Comparison of ENCODE assay signal across 8 mouse cellular contexts in genomic region chr10:67185491-67186081, GRCm38 (mm10).
A peak's percentile ranks its signal among the peaks of the same experiment; 100 is the strongest.
DNase-seq lines count a peak whose midpoint lies in the region; ATAC-seq and TF ChIP-seq lines count a peak whose summit lies in the region.

No protein-coding gene starts in this region.

- no peak for TF ChIP-seq CTCF in bone marrow, adult 2 months (IDR thresholded peaks at IDR 0.05; ENCODE audit: control insufficient read depth, insufficient read depth, low read length)
- peak; percentile 21; the same call in 1 of the 2 replicates for TF ChIP-seq CTCF in midbrain, postnatal 0 days (IDR thresholded peaks at IDR 0.05)

- H3K4me1 ChIP-seq in bone marrow, adult 2 months (ENCODE audit: control insufficient read depth, insufficient read depth, low read length) = peaks cover 4% of the 10 kb centered on the region
- peaks cover 11% of the 10 kb centered on the region for H3K4me1 ChIP-seq in embryonic facial prominence, embryonic 15.5 days
- H3K4me1 ChIP-seq in limb, embryonic 14.5 days (ENCODE audit: control insufficient read depth, insufficient read depth, low read length) = peaks cover 14% of the 10 kb centered on the region
- peaks cover 4% of the 10 kb centered on the region; the same call in 1 of the 2 replicates for H3K4me1 ChIP-seq in midbrain, postnatal 0 days (ENCODE audit: insufficient read depth, low read length)

- H3K36me3 ChIP-seq in embryonic facial prominence, embryonic 15.5 days = no peaks in the 10 kb centered on the region; the same call in 1 of the 2 replicates
- peaks cover 8% of the 10 kb centered on the region; the same call in 1 of the 2 replicates for H3K36me3 ChIP-seq in limb, embryonic 14.5 days (ENCODE audit: control insufficient read depth, insufficient read depth, low read length)
- H3K36me3 ChIP-seq in midbrain, postnatal 0 days (ENCODE audit: insufficient read depth, low read length) = no peaks in the 10 kb centered on the region

- no peaks in the 10 kb centered on the region for H3K9me3 ChIP-seq in embryonic facial prominence, embryonic 15.5 days (replicated peaks)
- no peaks in the 10 kb centered on the region for H3K9me3 ChIP-seq in limb, embryonic 14.5 days (ENCODE audit: control insufficient read depth, low read length)
- no peaks in the 10 kb centered on the region for H3K9me3 ChIP-seq in midbrain, postnatal 0 days (ENCODE audit: low read length)

- ATAC-seq in embryonic facial prominence, embryonic 15.5 days (ENCODE audit: insufficient number of reproducible peaks, low FRiP score, low TSS enrichment, low read depth) = peak; percentile 91
- ATAC-seq in limb, embryonic 14.5 days (ENCODE audit: low FRiP score, low read depth) = peak; percentile 91
- peak; percentile 90 for ATAC-seq in midbrain, postnatal 0 days (ENCODE audit: low FRiP score)

- H3K9ac ChIP-seq in embryonic facial prominence, embryonic 15.5 days = peak overlapping the region; percentile 26
- H3K9ac ChIP-seq in limb, embryonic 14.5 days (ENCODE audit: low read depth, low read length, severe bottlenecking) = peak overlapping the region; percentile 74
- peak overlapping the region; percentile 60 for H3K9ac ChIP-seq in midbrain, postnatal 0 days (replicated peaks; ENCODE audit: low read length, poor library complexity, severe bottlenecking)

- whole genome bisulfite sequencing in bone marrow, adult 2 months = under 1% methylated on average over 23 of the region's 23 CpGs
- WGBS in embryonic facial prominence, embryonic 15.5 days = under 1% methylated on average over 23 of the region's 23 CpGs
- WGBS in limb, embryonic 14.5 days = 1% methylated on average over 23 of the region's 23 CpGs
- under 1% methylated on average over 23 of the region's 23 CpGs for WGBS in midbrain, postnatal 0 days

- DNase-seq in 3T3-L1 (ENCODE audit: low read depth, low spot score) = peak; percentile 96
- peak; percentile 92 for DNase-seq in heart, adult 8-10 months (ENCODE audit: low spot score)
- DNase-seq in kidney, adult 9 months = peak; percentile 91
- DNase-seq in limb, embryonic 14.5 days (ENCODE audit: low spot score) = peak; percentile 88
- DNase-seq in midbrain, postnatal 0 days (ENCODE audit: low spot score) = peak; percentile 92
- DNase-seq in spleen, postnatal 14 days (ENCODE audit: low spot score in 2 of 2) = peak; percentile 32 to 47

- peak; percentile 19; the same call in 1 of the 2 replicates for TF ChIP-seq POLR2A in bone marrow, adult 2 months (IDR thresholded peaks at IDR 0.05; ENCODE audit: borderline replicate concordance, control insufficient read depth, low read depth, low read length)
- TF ChIP-seq POLR2A in limb, embryonic 14.5 days (IDR thresholded peaks at IDR 0.05; ENCODE audit: borderline replicate concordance, extremely low read depth, insufficient read depth, insufficient read length) = peak; percentile 82; the same call in 1 of the 2 replicates

- H3K27ac ChIP-seq in bone marrow, adult 2 months (ENCODE audit: control insufficient read depth, insufficient read depth, low read depth, low read length, poor library complexity) = peak overlapping the region; percentile 83
- H3K27ac ChIP-seq in embryonic facial prominence, embryonic 15.5 days (replicated peaks) = peak overlapping the region; percentile 90
- peak overlapping the region; percentile 92 for H3K27ac ChIP-seq in limb, embryonic 14.5 days (replicated peaks; ENCODE audit: low read depth, low read length)
- H3K27ac ChIP-seq in midbrain, postnatal 0 days (ENCODE audit: low read depth, low read length) = peak overlapping the region; percentile 84

- peak overlapping the region; percentile 55 for H3K4me2 ChIP-seq in embryonic facial prominence, embryonic 15.5 days (replicated peaks)
- H3K4me2 ChIP-seq in limb, embryonic 14.5 days (replicated peaks; ENCODE audit: low read depth, low read length, severe bottlenecking) = peak overlapping the region; percentile 69
- H3K4me2 ChIP-seq in midbrain, postnatal 0 days (ENCODE audit: low read depth, low read length, poor library complexity, severe bottlenecking) = peak overlapping the region; percentile 63

- H3K27me3 ChIP-seq in embryonic facial prominence, embryonic 15.5 days = no peaks in the 10 kb centered on the region
- no peaks in the 10 kb centered on the region for H3K27me3 ChIP-seq in limb, embryonic 14.5 days (ENCODE audit: control insufficient read depth, insufficient read depth, low read length)
- no peaks in the 10 kb centered on the region for H3K27me3 ChIP-seq in midbrain, postnatal 0 days (ENCODE audit: insufficient read depth, low read length)

- peak overlapping the region; percentile 75 for H3K4me3 ChIP-seq in bone marrow, adult 2 months (replicated peaks; ENCODE audit: control insufficient read depth, low read depth, low read length)
- H3K4me3 ChIP-seq in embryonic facial prominence, embryonic 15.5 days (replicated peaks) = peak overlapping the region; percentile 38
- H3K4me3 ChIP-seq in limb, embryonic 14.5 days (replicated peaks; ENCODE audit: low read length) = peak overlapping the region; percentile 54
- peak overlapping the region; percentile 44 for H3K4me3 ChIP-seq in midbrain, postnatal 0 days (ENCODE audit: low read depth, low read length)

Comparison
In these comparisons a context has a peak if more than half of its experiments do, and no peak if none do; other contexts are left out.
1. Peak in every context shown above with its lines: DNase-seq, ATAC-seq, H3K4me3 ChIP-seq and H3K27ac ChIP-seq.
2. DNase-seq: peak in every context shown above with its lines; median percentile 96 in 3T3-L1; 92 in heart, adult 8-10 months; 92 in midbrain, postnatal 0 days; 91 in kidney, adult 9 months; 88 in limb, embryonic 14.5 days; 40 in spleen, postnatal 14 days.